Mouse (Mus musculus): ENCODE data around the gene Als2cr12.

GRCm38 (mm10) chr1:58724533-58724932 lies 28.7 kb upstream of the Als2cr12 start:
- TF ChIP-seq POLR2A (IDR thresholded peaks at IDR 0.05; ENCODE audit: control insufficient read depth, low read depth, low read length) = no peak
- TF ChIP-seq CTCF (IDR thresholded peaks at IDR 0.05; ENCODE audit: control insufficient read depth, insufficient read depth, insufficient replicate concordance, low read depth, low read length) = no peak

All from testis, adult 2 months (tissue).